Mouse (Mus musculus) liver, adult 2 months (tissue): ENCODE data around the gene Kcnip4.

Experiments used
- CTCF ChIP-seq: fragments of 200-500 bp; IDR thresholded peaks from 2 replicates; pipeline ENCODE4 v1.5.1; 2011; ENCODE audit warnings: low read depth, low read length, control low read depth
- POLR2A ChIP-seq: fragments of 200-500 bp; IDR thresholded peaks from 2 replicates; pipeline ENCODE4 v1.6.1; 2011; ENCODE audit warnings: low read length, control low read depth; ENCODE audit not compliant: insufficient read depth; ENCODE audit errors: extremely low read depth

DNA sequence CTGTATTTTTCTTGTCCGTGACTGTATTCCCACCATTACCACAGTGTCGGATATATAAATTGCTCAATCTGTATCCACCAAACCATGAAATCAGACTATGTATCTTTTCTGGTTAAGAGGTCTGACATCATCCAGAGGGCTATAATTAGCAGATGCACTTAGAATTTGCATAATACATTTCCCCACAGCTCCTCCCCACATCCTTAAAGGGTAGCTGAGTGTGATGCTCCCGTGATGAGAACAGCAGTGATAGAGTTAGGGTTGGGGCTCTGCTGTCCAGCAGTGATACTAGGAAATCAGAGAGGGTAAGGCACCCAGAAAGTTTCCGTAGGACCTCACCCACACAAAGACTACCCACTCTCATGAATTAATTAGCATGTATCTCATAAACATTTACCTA, 1006.7 kb downstream of the Kcnip4 start:
- TF ChIP-seq CTCF (no peak), POLR2A (no peak)
